Mouse (Mus musculus): Measurements from ENCODE around the gene Asic4. TPM values are rescaled to one million over a fixed set of nuclear protein-coding genes. Genes with fewer than 3 reads are reported as not detected.

Asic4 gene
- total RNA-seq, 2 experiments from 2014 or later, result 14.3 to 14.7 TPM

- DNase-seq (ENCODE audit: low spot score in 2 of 2), result no peak
Measured at GRCm38 (mm10) chr1:75499441-75499840, 49.2 kb downstream of the Asic4 start.

- DNase-seq (ENCODE audit: low spot score in 2 of 2), result no peak
Measured at GRCm38 (mm10) chr1:75501905-75502304, 51.7 kb downstream of the Asic4 start.

GRCm38 (mm10) chr1:75502945-75503650 is 52.9 kb downstream of the Asic4 start:
- DNase-seq (ENCODE audit: low spot score in 2 of 2), result no peak

GRCm38 (mm10) chr1:75503651-75503980 is 53.4 kb downstream of the Asic4 start:
- no peak for DNase-seq (ENCODE audit: low spot score in 2 of 2)

GRCm38 (mm10) chr1:75504256-75505045 is 54.2 kb downstream of the Asic4 start:
- DNase-seq (ENCODE audit: low spot score in 2 of 2), result peak in 1 of 2 experiments; percentile 72

GRCm38 (mm10) chr1:75505159-75505955 is 55.1 kb downstream of the Asic4 start:
- peak; percentile 71 to 77 for DNase-seq (ENCODE audit: low spot score in 2 of 2)

GRCm38 (mm10) chr1:75505956-75506831 is 56.0 kb downstream of the Asic4 start, which contains the start of gene Obsl1:
TSS of gene Obsl1 (minus strand) at chr1:75506452.
- peak in 1 of 2 experiments; percentile 48 for DNase-seq (ENCODE audit: low spot score in 2 of 2)

GRCm38 (mm10) chr1:75507006-75507405 is 56.8 kb downstream of the Asic4 start, which contains the start of gene Inha:
TSS of gene Inha (plus strand) at chr1:75507077.
- DNase-seq (ENCODE audit: low spot score in 2 of 2), result no peak

GRCm38 (mm10) chr1:75509586-75509985 is 59.4 kb downstream of the Asic4 start:
- no peak for DNase-seq (ENCODE audit: low spot score in 2 of 2)

GRCm38 (mm10) chr1:75510154-75510553 is 59.9 kb downstream of the Asic4 start:
- no peak for DNase-seq (ENCODE audit: low spot score in 2 of 2)

GRCm38 (mm10) chr1:75511437-75512210 is 61.4 kb downstream of the Asic4 start:
- no peak for DNase-seq (ENCODE audit: low spot score in 2 of 2)

- no peak for DNase-seq (ENCODE audit: low spot score in 2 of 2)
Measured at GRCm38 (mm10) chr1:75512550-75512949, 62.3 kb downstream of the Asic4 start.

- no peak for DNase-seq (ENCODE audit: low spot score in 2 of 2)
Measured at GRCm38 (mm10) chr1:75516703-75517380, 66.6 kb downstream of the Asic4 start.

GRCm38 (mm10) chr1:75517984-75518383 is 67.7 kb downstream of the Asic4 start:
- no peak for DNase-seq (ENCODE audit: low spot score in 2 of 2)

GRCm38 (mm10) chr1:75518427-75518826 is 68.2 kb downstream of the Asic4 start:
- no peak for DNase-seq (ENCODE audit: low spot score in 2 of 2)

GRCm38 (mm10) chr1:75519576-75519975 is 69.3 kb downstream of the Asic4 start:
- DNase-seq (ENCODE audit: low spot score in 2 of 2), result no peak

- peak; percentile 91 to 92 for DNase-seq (ENCODE audit: low spot score in 2 of 2)
Measured at GRCm38 (mm10) chr1:75521321-75522031, 71.2 kb downstream of the Asic4 start, which contains the start of gene Stk11ip. TSS of gene Stk11ip (plus strand) at chr1:75521529.

Measured in layer of hippocampus, postnatal 14 days (tissue).